Mouse (Mus musculus) kidney, embryonic 15.5 days (tissue): Measurements from ENCODE around the gene Ppfia3. TPM values are rescaled to one million over a fixed set of nuclear protein-coding genes. Genes with fewer than 3 reads are reported as not detected.

ENCODE experiments used
- ATAC-seq: fragments of 200-750 bp; cut with Nextera tagmentation; replicated peaks from 2 replicates; pipeline ENCODE4 v1.8.0; 2017; ENCODE audit warnings: moderate TSS enrichment; ENCODE audit not compliant: low FRiP score
- H3K27ac ChIP-seq: fragments of 300-500 bp; sonication (generic); 2 replicates; pipeline ENCODE4 v1.5.1; 2015; ENCODE audit warnings: mild to moderate bottlenecking, inconsistent platforms
- H3K27me3 ChIP-seq: fragments of 300-500 bp; sonication (generic); 2 replicates; pipeline ENCODE4 v1.6.1; 2015; ENCODE audit warnings: inconsistent platforms
- H3K36me3 ChIP-seq: fragments of 300-500 bp; sonication (generic); 2 replicates; pipeline ENCODE4 v1.6.1; 2015; ENCODE audit warnings: inconsistent platforms
- H3K4me1 ChIP-seq: fragments of 300-500 bp; sonication (generic); 2 replicates; pipeline ENCODE4 v1.6.1; 2015; ENCODE audit warnings: inconsistent platforms
- H3K4me2 ChIP-seq: fragments of 300-500 bp; sonication (generic); 2 replicates; pipeline ENCODE4 v1.6.1; 2015; ENCODE audit warnings: moderate library complexity, mild to moderate bottlenecking, inconsistent platforms
- H3K4me3 ChIP-seq: fragments of 300-500 bp; sonication (generic); replicated peaks from 2 replicates; pipeline ENCODE4 v1.5.1; 2015; ENCODE audit warnings: mild to moderate bottlenecking, inconsistent platforms
- H3K9ac ChIP-seq: fragments of 300-500 bp; sonication (generic); 2 replicates; pipeline ENCODE4 v1.6.1; 2015; ENCODE audit warnings: mild to moderate bottlenecking, inconsistent platforms
- H3K9me3 ChIP-seq: fragments of 300-500 bp; sonication (generic); replicated peaks from 2 replicates; pipeline ENCODE4 v1.6.1; 2016; ENCODE audit warnings: inconsistent platforms
- WGBS: fragments of 180-500 bp; shearing (Covaris S2); methylation state at CpG from one replicate; pipeline ENCODE4 v1.1.7; 2015; ENCODE audit warnings: mixed read lengths; 5-methylcytosine and 5-hydroxymethylcytosine counted together
- polyA plus RNA-seq: library from polyadenylated mRNA; unstranded; fragments of >200 nt; fragmentation: Nextera tagmentation; extraction: Ambion mirVana; gene quantifications from 2 replicates; pipeline ENCODE4 v1.2.1, GENCODE M21; 2015

Gene Ppfia3
- polyA plus RNA-seq, 1 experiment from 2014 or later = 7.5 TPM

- ATAC-seq = no peak
- Histone ChIP-seq H3K9me3 (no peaks in the 10 kb centered on the region), H3K4me2 (no peak overlapping the region), H3K4me3 (no peak overlapping the region), H3K4me1 (peaks cover 16% of the 10 kb centered on the region), H3K27me3 (peaks cover 6% of the 10 kb centered on the region), H3K27ac (no peak overlapping the region), H3K9ac (no peak overlapping the region), H3K36me3 (peaks cover 72% of the 10 kb centered on the region)
- WGBS = 90% methylated on average over 8 of the region's 8 CpGs
These were observed 7.8 kb upstream of the Ppfia3 start for GRCm38 (mm10) chr7:45374620-45375019.

GRCm38 (mm10) chr7:45372371-45372770 is 5.6 kb upstream of the Ppfia3 start:
- Histone ChIP-seq H3K36me3 (peaks cover 50% of the 10 kb centered on the region), H3K4me3 (no peak overlapping the region), H3K9me3 (no peaks in the 10 kb centered on the region), H3K4me2 (no peak overlapping the region), H3K9ac (no peak overlapping the region), H3K27me3 (peaks cover 25% of the 10 kb centered on the region), H3K4me1 (peaks cover 27% of the 10 kb centered on the region), H3K27ac (no peak overlapping the region)
- ATAC-seq = no peak
- 78% methylated on average over 5 of the region's 5 CpGs for WGBS

- Histone ChIP-seq H3K9ac (peak within 1 kb of the TSS; percentile 44), H3K9me3 (no peaks in the 10 kb centered on the region), H3K36me3 (peaks cover 33% of the 10 kb centered on the region), H3K27me3 (peaks cover 34% of the 10 kb centered on the region), H3K27ac (no peak within 1 kb of the TSS), H3K4me1 (peaks cover 38% of the 10 kb centered on the region), H3K4me2 (peak within 1 kb of the TSS; percentile 97), H3K4me3 (peak within 1 kb of the TSS; percentile 56)
- 9% methylated on average over 28 of the region's 28 CpGs for WGBS
- ATAC-seq = peak; percentile 79
These were observed 3.9 kb upstream of the Ppfia3 start, which contains the start of gene Lin7b for GRCm38 (mm10) chr7:45370475-45371311. TSS of gene Lin7b (minus strand) at chr7:45370583.

GRCm38 (mm10) chr7:45369836-45370474 is 3.1 kb upstream of the Ppfia3 start:
- ATAC-seq = peak; percentile 1; the same call in 1 of the 2 replicates
- Histone ChIP-seq H3K27me3 (peaks cover 41% of the 10 kb centered on the region), H3K4me1 (peaks cover 40% of the 10 kb centered on the region), H3K27ac (no peak overlapping the region), H3K9ac (peak overlapping the region; percentile 44), H3K4me2 (peak overlapping the region; percentile 97), H3K36me3 (peaks cover 26% of the 10 kb centered on the region), H3K4me3 (peak overlapping the region; percentile 56), H3K9me3 (no peaks in the 10 kb centered on the region)
- whole genome bisulfite sequencing = 5% methylated on average over 52 of the region's 52 CpGs

GRCm38 (mm10) chr7:45369022-45369745 is 2.4 kb upstream of the Ppfia3 start:
- Histone ChIP-seq H3K4me1 (peaks cover 40% of the 10 kb centered on the region), H3K27me3 (peaks cover 48% of the 10 kb centered on the region), H3K36me3 (peaks cover 20% of the 10 kb centered on the region), H3K9ac (no peak overlapping the region), H3K9me3 (no peaks in the 10 kb centered on the region), H3K27ac (no peak overlapping the region), H3K4me3 (no peak overlapping the region), H3K4me2 (no peak overlapping the region)
- WGBS = 74% methylated on average over 16 of the region's 16 CpGs
- no peak for ATAC-seq

GRCm38 (mm10) chr7:45368178-45368577 is 1.4 kb upstream of the Ppfia3 start:
- Histone ChIP-seq H3K36me3 (peaks cover 10% of the 10 kb centered on the region), H3K9me3 (no peaks in the 10 kb centered on the region), H3K27ac (no peak overlapping the region), H3K27me3 (peaks cover 58% of the 10 kb centered on the region), H3K4me1 (peaks cover 40% of the 10 kb centered on the region), H3K4me3 (no peak overlapping the region), H3K4me2 (peak overlapping the region; percentile 99), H3K9ac (no peak overlapping the region)
- no peak for ATAC-seq
- 80% methylated on average over 15 of the region's 15 CpGs for WGBS

- Histone ChIP-seq H3K4me1 (peaks cover 45% of the 10 kb centered on the region), H3K9me3 (no peaks in the 10 kb centered on the region), H3K27me3 (peaks cover 67% of the 10 kb centered on the region), H3K4me2 (peak overlapping the region; percentile 99), H3K4me3 (peak overlapping the region; percentile 62), H3K27ac (peak overlapping the region; percentile 64; the same call in 1 of the 2 replicates), H3K9ac (peak overlapping the region; percentile 47), H3K36me3 (0 out of 2 replicates have a peak, but pooled peaks cover under 1% of the 10 kb centered on the region)
- peak; percentile 81 for ATAC-seq
- under 1% methylated on average over 70 of the region's 70 CpGs for WGBS
These were observed 431 bp upstream of the Ppfia3 start for GRCm38 (mm10) chr7:45367020-45367880.

GRCm38 (mm10) chr7:45365742-45366651 is 822 bp downstream of the Ppfia3 start:
- H3K27me3 ChIP-seq = peaks cover 80% of the 10 kb centered on the region
- no peaks in the 10 kb centered on the region for H3K9me3 ChIP-seq
- H3K4me1 ChIP-seq = peaks cover 55% of the 10 kb centered on the region
- peak overlapping the region; percentile 99 for H3K4me2 ChIP-seq
- H3K36me3 ChIP-seq = no peaks in the 10 kb centered on the region
- H3K27ac ChIP-seq = no peak overlapping the region
- whole genome bisulfite sequencing = 3% methylated on average over 35 of the region's 35 CpGs
- no peak for ATAC-seq
- peak overlapping the region; percentile 62 for H3K4me3 ChIP-seq
- H3K9ac ChIP-seq = peak overlapping the region; percentile 47

- 71% methylated on average over 2 of the region's 2 CpGs for WGBS
- Histone ChIP-seq H3K9me3 (no peaks in the 10 kb centered on the region), H3K9ac (no peak overlapping the region), H3K27me3 (peaks cover 85% of the 10 kb centered on the region), H3K36me3 (no peaks in the 10 kb centered on the region), H3K27ac (no peak overlapping the region), H3K4me3 (no peak overlapping the region), H3K4me1 (peaks cover 42% of the 10 kb centered on the region), H3K4me2 (no peak overlapping the region)
- ATAC-seq = no peak
These were observed 2.8 kb downstream of the Ppfia3 start for GRCm38 (mm10) chr7:45363983-45364382.

GRCm38 (mm10) chr7:45362801-45363200 is 4.0 kb downstream of the Ppfia3 start:
- H3K9ac ChIP-seq = no peak overlapping the region
- no peak for ATAC-seq
- WGBS = 6% methylated on average over 13 of the region's 13 CpGs
- no peak overlapping the region for H3K4me3 ChIP-seq
- no peaks in the 10 kb centered on the region for H3K36me3 ChIP-seq
- peaks cover 35% of the 10 kb centered on the region for H3K4me1 ChIP-seq
- H3K9me3 ChIP-seq = no peaks in the 10 kb centered on the region
- H3K27me3 ChIP-seq = peaks cover 73% of the 10 kb centered on the region
- H3K27ac ChIP-seq = no peak overlapping the region
- H3K4me2 ChIP-seq = 0 out of 2 replicates have a peak overlapping the region, but pooled peaks have one; percentile 8
